Mouse (Mus musculus) olfactory bulb, adult 2 months (tissue): Measurements from ENCODE around the gene Top2b.

Experiments used
- CTCF ChIP-seq: fragments of 200-500 bp; IDR thresholded peaks from 2 replicates; pipeline ENCODE4 v1.5.1; 2012; ENCODE audit warnings: low read depth, mild to moderate bottlenecking, low read length, moderate library complexity; ENCODE audit not compliant: insufficient read depth
- POLR2A ChIP-seq: fragments of 200-500 bp; IDR thresholded peaks from 2 replicates; pipeline ENCODE4 v1.6.1; 2012; ENCODE audit warnings: mild to moderate bottlenecking, low read depth, low read length, moderate library complexity; ENCODE audit not compliant: insufficient read depth

DNA sequence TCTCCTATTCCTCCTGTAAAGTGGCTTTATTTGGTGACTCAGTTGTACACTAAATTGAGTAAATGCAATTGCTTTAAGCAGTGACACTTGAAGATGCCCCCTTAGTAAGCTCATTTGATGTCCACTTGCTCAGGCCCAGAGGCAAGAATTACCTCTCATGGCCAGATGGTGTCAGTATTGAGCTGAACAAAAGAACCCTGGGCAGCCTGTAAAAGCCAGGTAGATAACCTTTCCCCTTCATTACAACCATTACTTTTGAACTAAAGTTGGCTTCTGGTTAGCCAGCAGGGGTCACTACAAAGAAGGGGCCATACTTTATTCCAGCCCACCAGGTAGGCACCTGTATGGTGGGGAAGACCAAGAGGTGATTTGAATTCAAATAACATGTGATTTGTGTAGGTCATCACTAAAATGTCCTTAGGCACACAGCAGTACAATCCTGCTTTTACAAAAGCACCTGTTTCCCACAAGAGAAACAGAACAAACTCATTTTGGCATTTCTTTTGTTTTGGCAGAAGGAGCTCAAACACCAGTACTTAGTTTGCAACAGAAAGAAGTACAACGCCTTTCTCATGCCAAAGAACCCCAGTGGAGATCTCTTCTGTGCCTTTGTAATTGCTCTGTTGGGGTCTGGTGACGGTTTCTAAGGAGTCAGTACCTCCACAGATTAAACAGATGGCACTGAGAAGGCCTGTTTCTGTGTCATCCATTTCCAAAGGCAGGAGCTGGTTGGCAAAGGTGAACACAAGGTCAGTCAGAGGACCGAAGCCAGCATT, 69.6 kb downstream of the Top2b start:
- TF ChIP-seq CTCF (no peak), POLR2A (no peak)
